Mouse (Mus musculus): ENCODE data around the gene Mpo. TPM values are rescaled to one million over a fixed set of nuclear protein-coding genes. Genes with fewer than 3 reads are reported as not detected.

Mpo gene
- polyA plus RNA-seq, 1 experiment from 2014 or later = 1.2 TPM

DNA sequence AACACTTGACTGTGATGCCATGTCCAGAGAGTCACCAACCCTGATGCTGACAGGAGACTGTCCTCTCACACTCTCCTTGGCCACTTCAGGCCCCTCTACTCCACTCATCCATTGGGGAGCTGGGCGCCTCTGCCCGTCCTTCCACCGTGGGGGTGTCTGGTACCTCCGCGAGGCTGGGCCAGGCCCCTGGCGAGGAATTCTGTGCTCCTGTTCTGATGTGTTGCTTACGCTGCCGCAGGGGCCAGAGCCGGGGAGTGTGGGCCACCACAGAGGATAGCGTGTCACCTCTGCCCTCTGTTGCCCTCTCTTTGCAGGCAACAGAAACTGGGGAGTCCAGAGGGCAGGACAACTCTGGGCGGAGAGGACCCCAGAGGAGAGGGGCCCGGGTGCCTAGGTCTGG is 14.5 kb upstream of the Mpo start:
- H3K9ac ChIP-seq (replicated peaks) = no peak overlapping the region; the same call in 1 of the 2 replicates
- WGBS = 37% methylated on average over 12 of the region's 12 CpGs
- H3K27ac ChIP-seq (replicated peaks) = no peak overlapping the region
- H3K27me3 ChIP-seq = peaks cover 26% of the 10 kb centered on the region
- no peak overlapping the region for H3K4me3 ChIP-seq
- peaks cover 9% of the 10 kb centered on the region for H3K36me3 ChIP-seq
- ATAC-seq (ENCODE audit: low FRiP score, low read depth) = 0 out of 2 replicates have a peak, but pooled peaks have one; percentile 20
- H3K9me3 ChIP-seq = no peaks in the 10 kb centered on the region
- H3K4me1 ChIP-seq = peaks cover 17% of the 10 kb centered on the region
- peak overlapping the region; percentile 51 for H3K4me2 ChIP-seq (replicated peaks)

DNA sequence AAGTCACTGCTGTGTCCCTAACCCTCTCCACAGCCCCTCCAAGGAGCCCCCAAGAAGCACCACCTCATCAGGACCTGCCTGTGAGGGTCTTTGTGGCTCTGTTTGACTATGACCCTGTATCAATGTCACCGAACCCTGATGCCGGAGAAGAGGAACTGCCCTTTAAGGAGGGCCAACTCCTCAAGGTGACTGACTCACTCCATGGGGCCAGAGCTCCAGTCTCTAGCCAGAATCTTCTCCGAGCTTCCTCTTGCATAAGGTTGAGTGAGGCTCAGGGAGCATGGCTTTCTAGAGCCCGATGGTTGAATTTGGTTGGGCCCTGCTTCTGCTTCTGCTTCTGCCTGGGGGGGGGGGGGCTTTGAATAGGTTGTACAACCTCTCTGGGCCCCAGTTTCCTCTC is 14.0 kb upstream of the Mpo start:
- 90% methylated on average over 4 of the region's 4 CpGs for WGBS
- Histone ChIP-seq H3K27me3 (peaks cover 26% of the 10 kb centered on the region), H3K27ac (replicated peaks) (no peak overlapping the region), H3K4me1 (peaks cover 17% of the 10 kb centered on the region), H3K9ac (replicated peaks) (no peak overlapping the region), H3K4me2 (replicated peaks) (no peak overlapping the region), H3K9me3 (no peaks in the 10 kb centered on the region), H3K4me3 (no peak overlapping the region), H3K36me3 (peaks cover 9% of the 10 kb centered on the region)
- ATAC-seq (ENCODE audit: low FRiP score, low read depth) = no peak

DNA sequence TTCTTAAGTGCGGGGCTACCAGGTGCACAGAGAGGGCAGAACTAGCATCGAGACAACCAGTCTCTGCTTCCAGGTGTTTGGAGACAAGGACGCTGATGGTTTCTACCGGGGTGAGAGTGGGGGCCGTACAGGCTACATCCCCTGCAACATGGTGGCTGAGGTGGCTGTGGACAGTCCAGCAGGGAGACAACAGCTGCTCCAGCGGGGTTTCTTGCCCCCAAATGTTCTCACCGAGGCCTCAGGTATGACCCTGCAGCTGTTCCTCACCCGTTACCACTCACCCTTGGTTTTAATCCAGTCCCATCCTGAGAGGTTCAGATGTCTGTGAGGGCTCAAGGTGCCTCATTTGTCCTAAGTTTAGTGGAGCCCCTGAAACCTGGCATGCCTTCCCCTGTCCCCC is 13.3 kb upstream of the Mpo start:
- peaks cover 25% of the 10 kb centered on the region for H3K27me3 ChIP-seq
- H3K27ac ChIP-seq (replicated peaks) = no peak overlapping the region
- WGBS = 87% methylated on average over 8 of the region's 8 CpGs
- no peak overlapping the region for H3K4me2 ChIP-seq (replicated peaks)
- H3K4me3 ChIP-seq = no peak overlapping the region
- H3K4me1 ChIP-seq = peaks cover 17% of the 10 kb centered on the region
- H3K9me3 ChIP-seq = no peaks in the 10 kb centered on the region
- no peak overlapping the region for H3K9ac ChIP-seq (replicated peaks)
- peaks cover 10% of the 10 kb centered on the region for H3K36me3 ChIP-seq
- ATAC-seq (ENCODE audit: low FRiP score, low read depth) = no peak

DNA sequence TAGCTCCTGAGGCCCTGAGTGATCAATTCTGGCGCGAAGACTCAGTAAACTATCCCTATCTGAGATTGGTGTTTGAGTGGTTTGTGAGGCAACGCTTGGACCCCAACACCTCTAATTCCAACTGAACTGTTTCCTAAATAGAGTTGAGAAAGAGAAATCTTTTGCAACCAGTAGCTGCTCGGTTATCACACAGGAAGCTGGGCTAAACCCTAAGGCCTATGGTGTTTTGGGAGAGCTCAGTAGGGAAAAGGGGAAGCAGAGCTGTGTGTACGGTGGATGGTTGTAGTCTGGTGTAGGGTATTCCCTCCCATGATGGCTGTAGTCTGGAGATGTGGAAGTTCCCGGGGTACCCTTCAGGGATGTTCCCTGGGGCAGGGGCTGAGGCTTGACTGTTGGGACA is 3.3 kb upstream of the Mpo start:
- no peak overlapping the region for H3K9ac ChIP-seq (replicated peaks)
- 91% methylated on average over 6 of the region's 6 CpGs for WGBS

GRCm38 (mm10) chr11:87801711-87802275 is 8.4 kb downstream of the Mpo start:
- Histone ChIP-seq H3K9me3 (no peaks in the 10 kb centered on the region), H3K4me1 (peaks cover 8% of the 10 kb centered on the region; the same call in 1 of the 2 replicates), H3K9ac (replicated peaks) (no peak overlapping the region), H3K4me3 (no peak overlapping the region), H3K27ac (replicated peaks) (no peak overlapping the region), H3K4me2 (replicated peaks) (no peak overlapping the region), H3K27me3 (peaks cover 6% of the 10 kb centered on the region), H3K36me3 (no peaks in the 10 kb centered on the region)
- 87% methylated on average over 22 of the region's 22 CpGs for whole genome bisulfite sequencing
- ATAC-seq (ENCODE audit: low FRiP score, low read depth) = no peak

More for the DNA sequence above, 3.3 kb upstream of the Mpo start:
- H3K4me1 ChIP-seq = no peaks in the 10 kb centered on the region
- 0 out of 2 replicates have a peak, but pooled peaks cover 2% of the 10 kb centered on the region for H3K27me3 ChIP-seq
- H3K4me2 ChIP-seq (replicated peaks) = no peak overlapping the region
- H3K4me3 ChIP-seq = no peak overlapping the region
- 0 out of 2 replicates have a peak, but pooled peaks cover 3% of the 10 kb centered on the region for H3K36me3 ChIP-seq
- ATAC-seq (ENCODE audit: low FRiP score, low read depth) = no peak
- no peak overlapping the region for H3K27ac ChIP-seq (replicated peaks)
- no peaks in the 10 kb centered on the region for H3K9me3 ChIP-seq

DNA sequence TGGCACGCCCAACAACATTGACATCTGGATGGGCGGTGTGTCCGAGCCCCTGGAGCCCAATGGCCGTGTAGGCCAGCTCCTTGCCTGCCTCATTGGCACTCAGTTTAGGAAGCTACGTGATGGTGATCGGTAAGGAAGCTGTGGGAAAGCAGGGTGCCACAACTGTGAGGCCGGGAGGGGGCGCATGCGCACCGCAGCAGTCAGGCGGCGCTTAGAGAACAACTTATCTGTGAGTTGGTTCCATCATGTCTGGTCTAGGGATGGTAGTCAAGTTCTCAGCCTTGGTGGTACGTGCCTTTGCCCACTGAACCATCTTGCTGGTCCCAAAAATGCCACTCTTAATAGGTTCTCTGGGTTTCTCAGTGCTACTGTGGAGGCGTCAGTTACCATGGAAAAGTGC is 9.2 kb downstream of the Mpo start:
- Histone ChIP-seq H3K36me3 (no peaks in the 10 kb centered on the region), H3K9ac (replicated peaks) (no peak overlapping the region), H3K27me3 (peaks cover 6% of the 10 kb centered on the region), H3K4me2 (replicated peaks) (no peak overlapping the region), H3K27ac (replicated peaks) (no peak overlapping the region), H3K4me3 (no peak overlapping the region), H3K4me1 (no peaks in the 10 kb centered on the region), H3K9me3 (no peaks in the 10 kb centered on the region)
- no peak for ATAC-seq (ENCODE audit: low FRiP score, low read depth)
- WGBS = 51% methylated on average over 14 of the region's 14 CpGs

DNA sequence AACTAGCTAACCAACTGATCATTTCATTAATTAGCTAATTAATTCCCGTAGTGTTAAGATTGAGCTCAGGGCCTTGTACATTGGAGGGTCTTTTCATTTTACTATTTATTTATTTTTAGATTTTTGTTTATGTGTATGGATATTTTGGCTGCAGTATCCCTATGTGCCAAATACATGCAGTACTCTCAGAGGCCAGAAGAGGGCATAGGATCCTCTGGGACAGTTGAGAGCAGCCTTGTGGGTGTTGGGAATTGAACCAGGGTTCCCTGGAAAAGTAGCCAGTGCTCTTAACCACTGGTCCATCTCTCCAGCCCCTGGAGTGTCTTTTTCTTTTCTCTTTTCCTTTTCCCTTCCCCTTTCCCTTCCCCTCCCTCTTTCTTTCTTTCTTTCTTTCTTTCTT is 12.1 kb downstream of the Mpo start:
- Histone ChIP-seq H3K27me3 (peaks cover 6% of the 10 kb centered on the region), H3K9ac (replicated peaks) (no peak overlapping the region), H3K27ac (replicated peaks) (no peak overlapping the region), H3K4me1 (no peaks in the 10 kb centered on the region), H3K9me3 (no peaks in the 10 kb centered on the region), H3K4me2 (replicated peaks) (no peak overlapping the region), H3K4me3 (no peak overlapping the region), H3K36me3 (no peaks in the 10 kb centered on the region)
- WGBS = 56% methylated on average over 1 of the region's 1 CpGs
- ATAC-seq (ENCODE audit: low FRiP score, low read depth) = no peak

DNA sequence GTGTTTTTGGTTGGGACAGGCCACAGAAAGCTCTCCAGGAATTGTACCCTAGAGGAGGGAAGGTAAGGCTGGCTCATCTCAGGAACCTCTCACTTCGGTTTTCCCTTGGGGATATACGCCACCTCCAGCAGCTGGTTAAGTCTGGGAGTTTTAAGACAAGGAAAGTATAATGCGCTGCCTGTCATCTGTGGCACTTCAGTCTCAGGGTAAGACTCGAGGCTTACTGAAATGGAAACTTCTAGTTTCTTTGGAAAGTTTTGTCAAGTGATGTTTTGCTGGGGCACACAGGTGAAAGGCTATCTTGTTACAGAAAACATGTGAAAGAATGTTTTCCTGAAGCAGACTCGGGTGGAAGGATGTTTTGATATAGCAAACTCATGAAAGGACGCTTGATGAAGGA is 14.1 kb downstream of the Mpo start:
- Histone ChIP-seq H3K4me1 (peaks cover 4% of the 10 kb centered on the region; the same call in 1 of the 2 replicates), H3K27ac (replicated peaks) (no peak overlapping the region), H3K9ac (replicated peaks) (no peak overlapping the region), H3K27me3 (peaks cover 6% of the 10 kb centered on the region), H3K36me3 (no peaks in the 10 kb centered on the region), H3K4me2 (replicated peaks) (no peak overlapping the region), H3K4me3 (no peak overlapping the region), H3K9me3 (no peaks in the 10 kb centered on the region)
- no peak for ATAC-seq (ENCODE audit: low FRiP score, low read depth)
- WGBS = 81% methylated on average over 6 of the region's 6 CpGs

DNA sequence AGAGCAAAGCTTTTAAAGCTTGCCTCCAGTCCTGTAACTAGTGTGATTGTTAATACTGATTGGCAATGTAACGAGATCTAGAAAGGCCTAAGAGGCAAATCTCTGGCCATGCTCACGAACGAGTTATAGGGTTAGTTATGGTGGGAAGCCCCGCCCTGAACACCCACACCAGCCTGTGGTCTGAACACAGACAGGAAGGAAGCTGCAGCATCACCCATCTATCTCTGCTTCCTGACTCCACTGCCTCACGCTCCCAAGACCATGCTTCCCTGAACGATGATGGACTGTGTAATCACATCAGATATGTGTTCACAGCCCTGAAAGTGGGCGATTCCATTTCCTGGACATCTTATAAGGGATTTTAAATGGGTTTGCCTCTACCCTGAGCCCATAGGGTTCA is 14.9 kb downstream of the Mpo start:
- peaks cover 3% of the 10 kb centered on the region for H3K27me3 ChIP-seq
- WGBS = 88% methylated on average over 7 of the region's 7 CpGs
- H3K4me1 ChIP-seq = peaks cover 4% of the 10 kb centered on the region; the same call in 1 of the 2 replicates
- H3K27ac ChIP-seq (replicated peaks) = no peak overlapping the region
- H3K36me3 ChIP-seq = no peaks in the 10 kb centered on the region
- no peak overlapping the region for H3K9ac ChIP-seq (replicated peaks)
- H3K9me3 ChIP-seq = no peaks in the 10 kb centered on the region
- no peak for ATAC-seq (ENCODE audit: low FRiP score, low read depth)
- no peak overlapping the region for H3K4me2 ChIP-seq (replicated peaks)
- no peak overlapping the region for H3K4me3 ChIP-seq

- H3K9me3 ChIP-seq = no peaks in the 10 kb centered on the region
- no peak overlapping the region for H3K4me2 ChIP-seq (replicated peaks)
- no peak overlapping the region for H3K9ac ChIP-seq (replicated peaks)
- H3K27ac ChIP-seq (replicated peaks) = no peak overlapping the region
- no peaks in the 10 kb centered on the region for H3K36me3 ChIP-seq
- no peak overlapping the region for H3K4me3 ChIP-seq
- WGBS = 51% methylated on average over 4 of the region's 4 CpGs
- H3K4me1 ChIP-seq = peaks cover 12% of the 10 kb centered on the region
- H3K27me3 ChIP-seq = no peaks in the 10 kb centered on the region
- ATAC-seq (ENCODE audit: low FRiP score, low read depth) = no peak
These were observed 18.0 kb downstream of the Mpo start for GRCm38 (mm10) chr11:87811396-87811795.

GRCm38 (mm10) chr11:87814831-87815230 is 21.4 kb downstream of the Mpo start:
- 75% methylated on average over 8 of the region's 8 CpGs for WGBS
- H3K27me3 ChIP-seq = peaks cover 14% of the 10 kb centered on the region; the same call in 1 of the 2 replicates
- no peak overlapping the region for H3K4me3 ChIP-seq
- no peak overlapping the region for H3K9ac ChIP-seq (replicated peaks)
- H3K4me2 ChIP-seq (replicated peaks) = no peak overlapping the region
- no peak overlapping the region for H3K27ac ChIP-seq (replicated peaks)
- ATAC-seq (ENCODE audit: low FRiP score, low read depth) = no peak
- no peaks in the 10 kb centered on the region for H3K36me3 ChIP-seq
- H3K9me3 ChIP-seq = no peaks in the 10 kb centered on the region
- H3K4me1 ChIP-seq = peaks cover 23% of the 10 kb centered on the region

DNA sequence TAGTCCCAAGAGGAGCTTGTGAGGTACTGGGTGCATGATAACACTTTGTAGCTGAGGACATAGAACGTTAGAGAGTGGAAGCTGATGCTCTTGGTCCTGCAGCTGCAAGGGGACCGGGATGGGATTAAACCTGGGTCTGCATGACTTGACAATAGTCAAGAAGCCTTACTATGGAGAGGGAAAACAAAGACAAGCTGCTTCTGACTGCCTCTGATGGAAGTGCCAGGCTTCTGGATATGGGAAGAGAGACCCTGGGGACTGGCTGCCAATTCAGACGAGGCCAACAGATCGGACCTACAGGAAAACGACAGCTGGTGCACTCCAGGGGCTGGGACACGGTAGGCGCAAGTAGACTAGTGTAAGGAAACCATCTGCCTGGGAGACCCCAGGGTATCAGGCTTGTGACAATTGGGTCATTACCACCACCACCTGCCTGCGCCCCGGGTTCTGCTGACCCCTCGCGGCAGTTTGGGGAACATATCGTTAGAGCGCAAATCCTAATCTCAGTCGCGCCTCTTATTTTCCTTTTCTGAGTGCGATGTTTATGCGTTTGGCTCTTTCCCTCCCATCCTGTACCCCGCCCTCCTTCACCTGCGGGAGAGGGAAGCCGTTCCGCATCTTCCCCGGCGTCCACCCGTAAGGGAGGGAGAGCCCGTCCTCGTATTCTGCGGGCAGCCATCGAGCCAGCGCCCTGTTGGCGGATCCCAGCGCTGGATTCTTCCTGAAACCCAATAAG is 23.5 kb downstream of the Mpo start:
- WGBS = 3% methylated on average over 31 of the region's 31 CpGs
- Histone ChIP-seq H3K36me3 (no peaks in the 10 kb centered on the region), H3K4me2 (replicated peaks) (peak overlapping the region; percentile 67), H3K4me3 (peak overlapping the region; percentile 40), H3K4me1 (peaks cover 19% of the 10 kb centered on the region), H3K27me3 (peaks cover 14% of the 10 kb centered on the region; the same call in 1 of the 2 replicates), H3K9ac (replicated peaks) (peak overlapping the region; percentile 49; the same call in 1 of the 2 replicates), H3K9me3 (no peaks in the 10 kb centered on the region), H3K27ac (replicated peaks) (peak overlapping the region; percentile 54; the same call in 1 of the 2 replicates)
- peak; percentile 90 for ATAC-seq (ENCODE audit: low FRiP score, low read depth)
